Mouse (Mus musculus) heart, embryonic 11.5 days (tissue): ENCODE data around the gene Slc50a1. TPM values are rescaled to one million over a fixed set of nuclear protein-coding genes. Genes with fewer than 3 reads are reported as not detected.
A peak's percentile ranks its signal among the peaks of the same experiment; 100 is the strongest.

ENCODE experiments used
- ATAC-seq: fragments of 200-750 bp; cut with Nextera tagmentation; replicated peaks from 2 replicates; pipeline ENCODE4 v1.8.0; 2017; ENCODE audit warnings: moderate library complexity; ENCODE audit not compliant: insufficient number of reproducible peaks, low FRiP score, low TSS enrichment
- H3K27ac ChIP-seq: fragments of 300-500 bp; sonication (generic); 2 replicates; pipeline ENCODE4 v1.5.1; 2014; ENCODE audit warnings: mild to moderate bottlenecking, low read depth, low read length
- H3K27me3 ChIP-seq: fragments of 300-500 bp; sonication (generic); 2 replicates; pipeline ENCODE4 v1.6.1; 2014; ENCODE audit warnings: mild to moderate bottlenecking, low read length, mixed read lengths; ENCODE audit not compliant: control insufficient read depth, insufficient read depth
- H3K36me3 ChIP-seq: fragments of 300-500 bp; sonication (generic); 2 replicates; pipeline ENCODE4 v1.6.1; 2014; ENCODE audit warnings: mild to moderate bottlenecking, low read length, moderate library complexity, mixed read lengths; ENCODE audit not compliant: control insufficient read depth, insufficient read depth
- H3K4me1 ChIP-seq: fragments of 300-500 bp; sonication (generic); 2 replicates; pipeline ENCODE4 v1.6.1; 2014; ENCODE audit warnings: low read length; ENCODE audit not compliant: control insufficient read depth, insufficient read depth
- H3K4me2 ChIP-seq: fragments of 300-500 bp; sonication (generic); 2 replicates; pipeline ENCODE4 v1.6.1; 2014; ENCODE audit warnings: mild to moderate bottlenecking, moderate library complexity
- H3K4me3 ChIP-seq: fragments of 300-500 bp; sonication (generic); 2 replicates; pipeline ENCODE4 v1.5.1; 2014; ENCODE audit warnings: low read depth, low read length
- H3K9ac ChIP-seq: fragments of 300-500 bp; sonication (generic); 2 replicates; pipeline ENCODE4 v1.6.1; 2014; ENCODE audit warnings: mild to moderate bottlenecking, low read depth, low read length, moderate library complexity
- H3K9me3 ChIP-seq: fragments of 300-500 bp; sonication (generic); replicated peaks from 2 replicates; pipeline ENCODE4 v1.6.1; 2016; ENCODE audit warnings: low read length; ENCODE audit not compliant: control insufficient read depth
- WGBS: fragments of 180-500 bp; shearing (Covaris S2); extraction: QIAGEN DNeasy Blood & Tissue Kit; methylation state at CpG from one replicate; pipeline ENCODE4 v1.1.7; 2014; ENCODE audit not compliant: insufficient replicate concordance; 5-methylcytosine and 5-hydroxymethylcytosine counted together
- polyA plus RNA-seq: library from polyadenylated mRNA; unstranded; fragments of >200 nt; fragmentation: Nextera tagmentation; extraction: Ambion mirVana; gene quantifications from 2 replicates; pipeline ENCODE4 v1.2.1, GENCODE M21; 2014

Gene Slc50a1
- polyA plus RNA-seq, 1 experiment from 2014 or later, result 40.9 TPM

DNA sequence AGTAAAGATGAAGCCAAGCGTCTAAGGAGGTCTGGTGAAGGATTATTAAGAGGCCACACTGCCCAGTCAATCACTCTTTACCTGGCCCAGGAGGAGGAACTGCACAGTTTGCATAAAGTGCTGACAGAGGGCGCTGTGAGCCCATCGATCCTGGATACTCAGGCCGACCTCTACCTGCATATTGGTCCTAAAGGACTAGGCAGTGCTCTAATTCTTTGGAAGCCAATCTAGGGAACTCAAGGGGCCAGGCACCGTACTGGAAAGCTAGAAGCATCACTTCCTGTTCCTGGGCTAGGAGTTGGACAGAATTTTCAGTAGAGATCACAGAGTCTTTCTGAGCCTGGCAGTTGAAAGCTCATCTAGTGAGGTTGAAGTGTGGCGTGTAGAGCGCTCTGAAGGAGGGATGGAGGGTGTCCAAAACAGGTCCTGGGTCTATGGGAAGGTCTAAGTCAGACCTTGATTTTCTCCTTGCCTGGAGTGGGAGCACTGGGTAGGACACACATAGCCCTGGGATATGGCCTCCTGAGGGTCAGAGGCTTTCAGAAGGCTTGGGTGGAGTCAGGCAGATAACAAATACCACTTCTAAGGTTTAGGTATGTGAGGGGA, 19.8 kb downstream of the Slc50a1 start:
- Histone ChIP-seq H3K9ac (no peak overlapping the region), H3K27ac (peak overlapping the region; percentile 50; the same call in 1 of the 2 replicates), H3K4me2 (peak overlapping the region; percentile 53; the same call in 1 of the 2 replicates)

GRCm38 (mm10) chr3:89247466-89247865, 22.9 kb downstream of the Slc50a1 start:
- Histone ChIP-seq H3K27me3 (peaks cover 21% of the 10 kb centered on the region), H3K4me3 (no peak overlapping the region), H3K4me1 (peaks cover 40% of the 10 kb centered on the region), H3K4me2 (peak overlapping the region; percentile 75; the same call in 1 of the 2 replicates), H3K36me3 (no peaks in the 10 kb centered on the region; the same call in 1 of the 2 replicates), H3K27ac (no peak overlapping the region), H3K9ac (0 out of 2 replicates have a peak overlapping the region, but pooled peaks have one; percentile 39), H3K9me3 (no peaks in the 10 kb centered on the region)
- 77% methylated on average over 4 of the region's 4 CpGs for WGBS
- ATAC-seq, result no peak

More for the DNA sequence above, 19.8 kb downstream of the Slc50a1 start:
- no peaks in the 10 kb centered on the region; the same call in 1 of the 2 replicates for H3K36me3 ChIP-seq
- H3K27me3 ChIP-seq, result peaks cover 1% of the 10 kb centered on the region
- ATAC-seq, result no peak
- H3K4me3 ChIP-seq, result no peak overlapping the region
- WGBS, result 15% methylated on average over 7 of the region's 7 CpGs
- H3K4me1 ChIP-seq, result peaks cover 28% of the 10 kb centered on the region
- no peaks in the 10 kb centered on the region for H3K9me3 ChIP-seq

- Histone ChIP-seq H3K4me1 (peaks cover 35% of the 10 kb centered on the region), H3K9me3 (no peaks in the 10 kb centered on the region), H3K9ac (peak within 1 kb of the TSS; percentile 82), H3K27me3 (peaks cover 21% of the 10 kb centered on the region), H3K4me2 (peak within 1 kb of the TSS; percentile 75), H3K4me3 (peak within 1 kb of the TSS; percentile 78), H3K27ac (peak within 1 kb of the TSS; percentile 64), H3K36me3 (no peaks in the 10 kb centered on the region; the same call in 1 of the 2 replicates)
- peak; percentile 46 for ATAC-seq
- WGBS, result under 1% methylated on average over 42 of the region's 42 CpGs
Observed at GRCm38 (mm10) chr3:89246261-89247100, 23.9 kb downstream of the Slc50a1 start, which contains the start of gene Trim46. Trim46 (minus strand) TSS chr3:89246309.

- ATAC-seq, result peak; percentile 8; the same call in 1 of the 2 replicates
- 6% methylated on average over 20 of the region's 20 CpGs for WGBS
- Histone ChIP-seq H3K27ac (peak within 1 kb of the TSS; percentile 64), H3K4me1 (peaks cover 28% of the 10 kb centered on the region), H3K4me2 (peak within 1 kb of the TSS; percentile 75), H3K9me3 (no peaks in the 10 kb centered on the region), H3K36me3 (no peaks in the 10 kb centered on the region; the same call in 1 of the 2 replicates), H3K27me3 (peaks cover 21% of the 10 kb centered on the region), H3K4me3 (peak within 1 kb of the TSS; percentile 78), H3K9ac (peak within 1 kb of the TSS; percentile 82)
Observed at GRCm38 (mm10) chr3:89245688-89246171, 24.6 kb downstream of the Slc50a1 start, which contains the start of gene Krtcap2. Krtcap2 (plus strand) TSS chr3:89245966.

GRCm38 (mm10) chr3:89244982-89245687, 25.2 kb downstream of the Slc50a1 start:
- 0 out of 2 replicates have a peak, but pooled peaks have one; percentile 5 for ATAC-seq
- 2% methylated on average over 20 of the region's 26 CpGs for WGBS
- H3K4me1 ChIP-seq, result peaks cover 22% of the 10 kb centered on the region
- no peaks in the 10 kb centered on the region for H3K9me3 ChIP-seq
- peaks cover 21% of the 10 kb centered on the region for H3K27me3 ChIP-seq
- peak overlapping the region; percentile 44 for H3K4me3 ChIP-seq
- H3K27ac ChIP-seq, result no peak overlapping the region
- H3K4me2 ChIP-seq, result peak overlapping the region; percentile 75
- H3K36me3 ChIP-seq, result no peaks in the 10 kb centered on the region; the same call in 1 of the 2 replicates
- peak overlapping the region; percentile 52; the same call in 1 of the 2 replicates for H3K9ac ChIP-seq

GRCm38 (mm10) chr3:89244158-89244981, 26.0 kb downstream of the Slc50a1 start:
- H3K9me3 ChIP-seq, result no peaks in the 10 kb centered on the region
- no peaks in the 10 kb centered on the region; the same call in 1 of the 2 replicates for H3K36me3 ChIP-seq
- WGBS, result 10% methylated on average over 25 of the region's 25 CpGs
- H3K4me2 ChIP-seq, result peak overlapping the region; percentile 75
- H3K4me3 ChIP-seq, result peak overlapping the region; percentile 44
- no peak overlapping the region for H3K9ac ChIP-seq
- H3K4me1 ChIP-seq, result peaks cover 22% of the 10 kb centered on the region
- ATAC-seq, result no peak
- H3K27me3 ChIP-seq, result peaks cover 21% of the 10 kb centered on the region
- no peak overlapping the region for H3K27ac ChIP-seq

- no peak for ATAC-seq
- no peaks in the 10 kb centered on the region for H3K9me3 ChIP-seq
- H3K9ac ChIP-seq, result no peak overlapping the region
- H3K4me3 ChIP-seq, result peak overlapping the region; percentile 14; the same call in 1 of the 2 replicates
- H3K27ac ChIP-seq, result no peak overlapping the region
- H3K27me3 ChIP-seq, result peaks cover 21% of the 10 kb centered on the region
- peaks cover 22% of the 10 kb centered on the region for H3K4me1 ChIP-seq
- WGBS, result 14% methylated on average over 14 of the region's 14 CpGs
- no peaks in the 10 kb centered on the region; the same call in 1 of the 2 replicates for H3K36me3 ChIP-seq
- peak overlapping the region; percentile 44 for H3K4me2 ChIP-seq
Observed at GRCm38 (mm10) chr3:89243609-89244008, 26.8 kb downstream of the Slc50a1 start.
